Mouse (Mus musculus) brain, embryonic 14.5 days (tissue): ENCODE results near the gene Ssbp1. TPM values are rescaled to one million over a fixed set of nuclear protein-coding genes. Genes with fewer than 3 reads are reported as not detected.
A peak's percentile ranks its signal among the peaks of the same experiment; 100 is the strongest.

ENCODE experiments used
- DNase-seq: peaks from one replicate; pipeline ENCODE4 v3.0.0-alpha.2; 2011; ENCODE audit warnings: low read depth
- CTCF ChIP-seq: fragments of 200-500 bp; IDR thresholded peaks from 2 replicates; pipeline ENCODE4 v1.5.1; 2012; ENCODE audit warnings: inconsistent platforms, mild to moderate bottlenecking, moderate library complexity, borderline replicate concordance; ENCODE audit not compliant: insufficient read depth, insufficient read length; ENCODE audit errors: extremely low read depth
- POLR2A ChIP-seq: fragments of 200-500 bp; IDR thresholded peaks from 2 replicates; pipeline ENCODE4 v1.6.1; 2012; ENCODE audit warnings: mild to moderate bottlenecking, inconsistent platforms, borderline replicate concordance; ENCODE audit not compliant: poor library complexity, insufficient read depth, insufficient read length, severe bottlenecking; ENCODE audit errors: extremely low read depth
- polyA plus RNA-seq: library from polyadenylated mRNA; depleted of rRNA; stranded (reverse); fragments of >200 nt; gene quantifications from 2 replicates; pipeline ENCODE4 v1.2.3, GENCODE M21; 2012

Ssbp1 gene
- polyA plus RNA-seq, 1 experiment = 62.9 TPM

- TF ChIP-seq CTCF (no peak), POLR2A (no peak)
- DNase-seq = peak; percentile 57
Measured at GRCm38 (mm10) chr6:40438936-40439335, 32.2 kb upstream of the Ssbp1 start, which contains the start of gene Wee2. Gene Wee2, plus strand, starts transcription at chr6:40439088.

- TF ChIP-seq CTCF (no peak), POLR2A (no peak)
- peak; percentile 19 for DNase-seq
Measured at GRCm38 (mm10) chr6:40439731-40440130, 31.4 kb upstream of the Ssbp1 start.

DNA sequence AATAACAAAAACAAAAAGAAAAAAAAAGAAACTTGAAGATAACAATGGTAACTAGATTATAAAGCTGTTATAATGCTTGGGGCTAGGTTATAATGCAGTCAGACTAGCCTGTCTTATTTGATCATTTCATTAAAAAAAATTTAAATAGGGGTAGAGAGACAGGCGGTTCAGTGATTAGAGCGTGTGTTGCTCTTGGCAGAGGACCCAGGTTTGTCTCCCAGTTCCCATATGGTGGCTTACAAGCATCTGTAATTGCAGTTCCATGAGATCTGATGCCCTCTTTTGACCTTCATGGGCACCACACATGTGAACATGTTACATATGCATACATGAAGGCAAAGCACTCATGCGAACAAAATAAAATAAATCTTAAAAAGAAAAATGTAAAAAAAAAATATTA is 29.9 kb upstream of the Ssbp1 start:
- no peak for TF ChIP-seq CTCF
- TF ChIP-seq POLR2A = no peak
- peak; percentile 82 for DNase-seq

DNA sequence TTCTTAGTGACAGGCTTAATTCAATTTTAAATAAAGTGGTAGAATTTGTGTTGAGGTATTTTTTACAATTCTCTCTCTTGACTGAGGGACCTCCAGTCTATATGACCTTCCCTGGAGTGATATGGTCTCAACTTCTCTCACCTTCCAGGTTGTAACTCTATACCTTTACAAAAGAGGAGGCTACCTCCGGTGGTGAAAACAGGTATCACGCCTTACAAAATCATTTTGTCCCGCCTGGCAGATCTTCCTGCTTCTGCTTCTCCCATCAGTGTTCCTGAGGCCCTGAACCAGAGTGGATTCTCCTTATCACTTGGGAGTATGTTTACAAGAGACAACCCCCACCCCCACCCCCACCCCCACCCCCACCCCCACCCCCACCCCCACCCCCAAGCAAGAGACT is 29.4 kb upstream of the Ssbp1 start:
- DNase-seq = no peak

GRCm38 (mm10) chr6:40443281-40443928 is 27.7 kb upstream of the Ssbp1 start:
- DNase-seq = peak; percentile 54
- TF ChIP-seq POLR2A (no peak), CTCF (no peak)

More for the DNA sequence above, 29.4 kb upstream of the Ssbp1 start:
- TF ChIP-seq POLR2A (no peak), CTCF (peak; percentile 12; the same call in 1 of the 2 replicates)

DNA sequence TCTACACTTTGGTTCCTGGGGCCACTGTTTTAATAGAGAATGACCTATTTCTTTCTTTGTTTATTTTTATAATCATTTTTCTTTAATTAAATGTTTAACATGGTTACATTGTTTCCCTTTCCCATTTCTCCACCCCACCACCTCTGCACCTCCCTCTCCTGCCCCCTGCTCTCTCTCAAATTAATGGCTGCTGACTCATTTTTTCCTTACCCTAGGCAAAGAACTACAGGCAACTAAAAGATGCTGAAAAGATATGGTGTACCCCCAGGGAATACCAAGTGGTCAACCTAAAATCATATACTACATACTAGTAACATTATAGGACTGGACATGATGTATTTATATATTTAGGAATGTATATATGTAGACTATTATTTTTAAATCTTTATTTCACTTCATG is 22.5 kb upstream of the Ssbp1 start:
- no peak for TF ChIP-seq POLR2A
- no peak for TF ChIP-seq CTCF
- no peak for DNase-seq

GRCm38 (mm10) chr6:40454436-40455041 is 16.6 kb upstream of the Ssbp1 start:
- no peak for TF ChIP-seq POLR2A
- TF ChIP-seq CTCF = peak; percentile 51; the same call in 1 of the 2 replicates
- DNase-seq = no peak

DNA sequence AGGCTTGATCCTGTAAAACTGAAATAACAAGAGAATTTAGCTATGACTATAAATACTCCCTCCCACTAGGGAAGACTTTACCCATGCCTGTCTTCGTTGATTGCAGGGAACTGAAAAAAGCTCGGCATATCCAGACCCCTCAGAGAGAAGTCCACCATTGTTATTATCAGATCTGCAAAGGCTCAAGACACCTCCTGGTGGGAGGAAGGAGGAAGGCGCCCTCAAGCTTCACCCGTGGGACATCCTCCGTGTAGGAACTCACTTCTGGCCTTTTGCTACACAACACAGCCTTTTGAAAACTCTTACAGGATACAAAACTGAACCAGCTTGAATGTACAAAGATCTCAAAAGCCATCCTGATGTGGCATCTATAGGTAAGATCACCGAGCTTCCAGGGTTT is 5.4 kb upstream of the Ssbp1 start:
- no peak for DNase-seq

GRCm38 (mm10) chr6:40471720-40472010 is 513 bp downstream of the Ssbp1 start:
- DNase-seq = no peak
- TF ChIP-seq CTCF (no peak), POLR2A (no peak)

More for the DNA sequence above, 5.4 kb upstream of the Ssbp1 start:
- TF ChIP-seq CTCF (peak; percentile 38; the same call in 1 of the 2 replicates), POLR2A (no peak)

GRCm38 (mm10) chr6:40476132-40476531 is 5.0 kb downstream of the Ssbp1 start:
- TF ChIP-seq CTCF (no peak), POLR2A (no peak)
- no peak for DNase-seq

DNA sequence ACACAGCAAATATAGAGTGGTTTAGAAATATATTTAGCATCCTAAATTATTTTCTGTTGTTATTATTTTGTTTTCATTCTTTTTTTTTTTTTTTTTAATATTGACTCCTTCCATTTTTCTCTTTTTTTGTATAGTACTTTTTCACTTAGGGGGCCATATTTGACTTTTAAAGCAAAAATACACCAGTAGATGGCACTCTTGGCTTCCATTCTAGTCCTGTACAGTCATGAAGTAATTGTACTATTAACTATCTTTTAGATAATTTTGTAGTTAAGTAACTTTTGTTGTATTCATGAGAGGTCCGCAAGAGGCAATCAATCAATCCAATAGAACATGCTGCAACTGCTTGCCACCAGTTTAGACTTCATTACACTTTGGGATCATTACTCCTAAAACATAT is 8.6 kb downstream of the Ssbp1 start:
- peak; percentile 51 for DNase-seq
- TF ChIP-seq POLR2A (no peak), CTCF (no peak)

DNA sequence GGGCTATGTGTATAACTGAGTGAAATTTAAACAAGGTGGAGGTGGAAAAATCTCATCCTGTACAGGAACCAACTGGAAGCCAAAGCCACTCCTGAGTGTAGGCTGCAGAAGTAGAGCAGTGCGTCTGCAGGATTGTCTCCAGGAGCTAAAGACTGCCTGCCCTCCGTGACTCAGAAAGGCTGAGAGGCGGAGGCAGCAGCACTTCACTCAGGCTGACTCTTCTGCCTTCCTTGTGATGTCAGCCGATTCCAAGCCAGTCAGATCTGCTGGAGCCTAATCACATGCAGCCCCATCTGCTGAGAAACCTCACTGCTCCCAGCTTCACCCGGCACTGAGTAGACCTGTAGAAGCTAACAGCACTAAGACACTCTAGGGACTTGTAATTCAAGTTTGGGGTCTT is 11.2 kb downstream of the Ssbp1 start:
- TF ChIP-seq POLR2A (no peak), CTCF (no peak)
- DNase-seq = no peak

- TF ChIP-seq CTCF (no peak), POLR2A (no peak)
- no peak for DNase-seq
Measured at GRCm38 (mm10) chr6:40490933-40491332, 19.8 kb downstream of the Ssbp1 start, which contains the start of gene Tas2r137. Gene Tas2r137, plus strand, starts transcription at chr6:40491233.

GRCm38 (mm10) chr6:40493229-40493628 is 22.1 kb downstream of the Ssbp1 start, which contains the start of gene Tas2r108:
Gene Tas2r108, plus strand, starts transcription at chr6:40493529.
- DNase-seq = no peak
- no peak for TF ChIP-seq CTCF
- no peak for TF ChIP-seq POLR2A
